Mouse (Mus musculus): ENCODE results near the gene Psmd12. TPM values are rescaled to one million over a fixed set of nuclear protein-coding genes. Genes with fewer than 3 reads are reported as not detected.
"Not testable (repeated sequence)": the region's sequence is repeated elsewhere in the genome, so short reads cannot be mapped to it uniquely, and the experiment has no call there.

The Psmd12 gene
- polyA plus RNA-seq, 1 experiment from 2014 or later, result 154 TPM

DNA sequence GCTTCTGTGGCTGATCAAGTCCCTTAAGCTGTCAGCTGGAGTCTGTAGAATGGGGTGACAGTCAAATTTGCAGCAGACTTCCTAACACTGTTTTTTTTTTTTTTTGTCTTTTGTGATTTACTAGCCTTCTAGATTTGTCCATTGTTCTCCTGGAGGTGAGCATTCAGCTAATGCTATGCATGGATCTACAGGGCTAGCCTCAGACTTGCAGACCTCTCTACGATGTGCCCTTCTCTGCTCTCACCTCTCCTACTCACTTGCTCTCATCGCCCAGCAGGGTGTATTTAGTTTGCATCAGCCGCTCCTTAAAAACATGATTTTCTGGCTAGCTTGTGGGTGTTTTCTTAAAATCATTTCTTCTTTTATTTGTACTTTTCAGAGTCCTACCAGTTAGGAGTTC, 5.1 kb downstream of the Psmd12 start:
- no peak overlapping the region for H3K4me2 ChIP-seq (ENCODE audit: low read depth, low read length)
- no peak overlapping the region for H3K27ac ChIP-seq (ENCODE audit: low read length)
- no peak overlapping the region for H3K9ac ChIP-seq (ENCODE audit: low read depth, low read length)
- H3K4me3 ChIP-seq (ENCODE audit: low read length), result no peak overlapping the region
- H3K9me3 ChIP-seq (ENCODE audit: control insufficient read depth, low read length), result no peaks in the 10 kb centered on the region
- peaks cover 18% of the 10 kb centered on the region for H3K4me1 ChIP-seq (ENCODE audit: control insufficient read depth, insufficient read depth, low read length)
- no peaks in the 10 kb centered on the region for H3K27me3 ChIP-seq (replicated peaks; ENCODE audit: control insufficient read depth, insufficient read depth, low read length)
- ATAC-seq, result no peak
- H3K36me3 ChIP-seq (ENCODE audit: control insufficient read depth, insufficient read depth, low read length), result 0 out of 2 replicates have a peak, but pooled peaks cover 4% of the 10 kb centered on the region
- 92% methylated on average over 3 of the region's 3 CpGs for WGBS

DNA sequence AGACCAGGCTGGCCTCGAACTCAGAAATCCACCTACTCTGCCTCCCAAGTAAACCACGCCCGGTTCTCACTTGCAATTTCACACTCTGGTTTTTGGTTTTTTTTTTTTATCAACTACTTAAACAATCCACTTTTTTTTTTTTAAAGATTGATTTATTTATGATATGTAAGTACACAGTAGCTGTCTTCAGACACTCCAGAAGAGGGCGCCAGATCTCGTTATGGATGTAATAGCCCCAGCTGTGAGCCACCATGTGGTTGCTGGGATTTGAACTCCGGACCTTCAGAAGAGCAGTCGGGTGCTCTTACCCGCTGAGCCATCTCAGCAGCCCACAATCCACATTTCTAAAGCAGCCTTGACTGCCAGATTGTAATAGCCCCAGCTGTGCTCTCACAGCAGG, 23.5 kb downstream of the Psmd12 start:
- Histone ChIP-seq H3K4me3 (ENCODE audit: low read length) (no peak overlapping the region), H3K27ac (ENCODE audit: low read length) (no peak overlapping the region), H3K4me2 (ENCODE audit: low read depth, low read length) (no peak overlapping the region), H3K4me1 (ENCODE audit: control insufficient read depth, insufficient read depth, low read length) (no peaks in the 10 kb centered on the region), H3K27me3 (replicated peaks; ENCODE audit: control insufficient read depth, insufficient read depth, low read length) (no peaks in the 10 kb centered on the region), H3K9ac (ENCODE audit: low read depth, low read length) (no peak overlapping the region), H3K9me3 (ENCODE audit: control insufficient read depth, low read length) (no peaks in the 10 kb centered on the region), H3K36me3 (ENCODE audit: control insufficient read depth, insufficient read depth, low read length) (peaks cover 3% of the 10 kb centered on the region; the same call in 1 of the 2 replicates)
- no peak for ATAC-seq
- WGBS, result 83% methylated on average over 8 of the region's 8 CpGs

DNA sequence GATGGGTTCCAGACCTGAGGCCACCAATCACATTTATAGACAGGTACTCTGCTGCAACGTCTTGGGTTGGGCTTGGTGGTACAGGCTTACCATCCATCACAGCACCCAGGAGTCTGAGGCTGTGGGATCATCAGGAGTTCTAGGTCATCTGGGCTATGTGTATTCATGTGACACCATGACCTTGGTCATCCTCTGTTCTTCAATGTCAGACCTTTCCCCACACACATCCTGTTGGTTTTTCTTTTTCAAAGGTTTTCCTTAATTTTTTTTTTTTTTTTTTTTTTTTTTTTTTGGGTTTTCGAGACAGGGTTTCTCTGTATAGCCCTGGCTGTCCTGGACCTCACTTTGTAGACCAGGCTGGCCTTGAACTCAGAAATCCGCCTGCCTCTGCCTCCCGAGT, 25.1 kb downstream of the Psmd12 start:
- H3K9ac ChIP-seq (ENCODE audit: low read depth, low read length); H3K27me3 ChIP-seq (replicated peaks; ENCODE audit: control insufficient read depth, insufficient read depth, low read length); H3K4me2 ChIP-seq (ENCODE audit: low read depth, low read length); H3K9me3 ChIP-seq (ENCODE audit: control insufficient read depth, low read length); H3K36me3 ChIP-seq (ENCODE audit: control insufficient read depth, insufficient read depth, low read length); H3K4me1 ChIP-seq (ENCODE audit: control insufficient read depth, insufficient read depth, low read length); ATAC-seq; H3K4me3 ChIP-seq (ENCODE audit: low read length); H3K27ac ChIP-seq (ENCODE audit: low read length): not testable (repeated sequence)
- WGBS, result 95% methylated on average over 3 of the region's 4 CpGs

DNA sequence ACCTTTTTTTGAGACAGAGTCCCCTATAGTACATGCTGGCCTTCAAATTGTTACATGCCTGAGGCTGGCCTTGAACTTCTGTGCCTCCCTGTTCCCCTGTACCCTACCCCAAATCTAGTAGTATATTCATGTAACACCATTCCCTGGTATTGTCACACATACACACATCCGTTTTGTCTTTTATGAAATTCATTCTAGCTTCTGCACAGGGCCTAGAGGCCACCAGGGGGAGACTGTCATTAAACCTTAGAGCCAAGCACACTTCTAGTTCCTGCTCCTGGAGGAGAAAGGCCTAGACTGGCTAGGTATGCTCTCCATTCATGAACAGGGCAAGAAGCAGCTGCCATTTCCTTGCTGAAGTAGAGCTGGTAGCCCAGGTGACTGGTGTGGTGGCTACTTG, 27.0 kb downstream of the Psmd12 start:
- 66% methylated on average over 1 of the region's 1 CpGs for WGBS
- Histone ChIP-seq H3K9ac (ENCODE audit: low read depth, low read length) (no peak overlapping the region), H3K27me3 (replicated peaks; ENCODE audit: control insufficient read depth, insufficient read depth, low read length) (no peaks in the 10 kb centered on the region), H3K27ac (ENCODE audit: low read length) (no peak overlapping the region), H3K36me3 (ENCODE audit: control insufficient read depth, insufficient read depth, low read length) (no peaks in the 10 kb centered on the region), H3K9me3 (ENCODE audit: control insufficient read depth, low read length) (no peaks in the 10 kb centered on the region), H3K4me3 (ENCODE audit: low read length) (no peak overlapping the region), H3K4me2 (ENCODE audit: low read depth, low read length) (no peak overlapping the region), H3K4me1 (ENCODE audit: control insufficient read depth, insufficient read depth, low read length) (peaks cover 10% of the 10 kb centered on the region)
- no peak for ATAC-seq

DNA sequence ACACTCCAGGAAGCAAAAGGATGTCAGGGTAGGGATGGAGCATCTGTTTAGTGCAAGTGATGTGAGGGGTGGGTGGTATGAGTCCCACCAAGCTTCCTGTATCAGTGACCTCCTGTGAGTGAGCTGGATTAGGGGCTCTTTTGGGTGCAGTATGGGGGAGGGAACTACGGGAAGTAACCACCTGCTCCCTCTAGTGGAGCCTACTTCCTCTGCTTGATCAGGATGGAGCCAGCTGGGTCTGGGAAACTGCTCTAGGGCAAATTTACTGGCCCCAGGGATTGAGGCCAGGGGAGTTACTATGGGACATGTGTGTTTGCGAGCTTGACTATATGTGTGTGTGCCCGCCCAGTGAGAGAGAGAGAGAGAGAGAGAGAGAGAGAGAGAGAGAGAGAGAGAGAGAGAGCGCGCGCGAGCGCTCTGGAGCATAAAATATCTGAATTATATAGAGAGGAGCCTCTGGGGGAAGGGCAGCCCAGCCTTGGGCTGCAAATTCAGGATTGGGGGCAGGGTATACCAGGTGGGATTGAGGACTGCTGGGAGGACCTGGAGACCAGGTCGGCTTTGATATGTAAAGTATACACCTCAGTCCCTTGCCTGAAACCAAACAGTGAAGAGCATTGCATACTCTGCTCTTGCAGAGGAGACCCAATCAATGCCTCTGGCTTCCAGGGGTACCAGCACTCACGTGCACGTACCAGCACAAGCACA, 30.5 kb downstream of the Psmd12 start:
- Histone ChIP-seq H3K4me3 (ENCODE audit: low read length) (no peak overlapping the region), H3K4me1 (ENCODE audit: control insufficient read depth, insufficient read depth, low read length) (peaks cover 11% of the 10 kb centered on the region), H3K36me3 (ENCODE audit: control insufficient read depth, insufficient read depth, low read length) (no peaks in the 10 kb centered on the region), H3K4me2 (ENCODE audit: low read depth, low read length) (no peak overlapping the region), H3K9ac (ENCODE audit: low read depth, low read length) (no peak overlapping the region), H3K9me3 (ENCODE audit: control insufficient read depth, low read length) (no peaks in the 10 kb centered on the region), H3K27me3 (replicated peaks; ENCODE audit: control insufficient read depth, insufficient read depth, low read length) (no peaks in the 10 kb centered on the region), H3K27ac (ENCODE audit: low read length) (no peak overlapping the region)
- 23% methylated on average over 11 of the region's 11 CpGs for WGBS
- ATAC-seq, result no peak

DNA sequence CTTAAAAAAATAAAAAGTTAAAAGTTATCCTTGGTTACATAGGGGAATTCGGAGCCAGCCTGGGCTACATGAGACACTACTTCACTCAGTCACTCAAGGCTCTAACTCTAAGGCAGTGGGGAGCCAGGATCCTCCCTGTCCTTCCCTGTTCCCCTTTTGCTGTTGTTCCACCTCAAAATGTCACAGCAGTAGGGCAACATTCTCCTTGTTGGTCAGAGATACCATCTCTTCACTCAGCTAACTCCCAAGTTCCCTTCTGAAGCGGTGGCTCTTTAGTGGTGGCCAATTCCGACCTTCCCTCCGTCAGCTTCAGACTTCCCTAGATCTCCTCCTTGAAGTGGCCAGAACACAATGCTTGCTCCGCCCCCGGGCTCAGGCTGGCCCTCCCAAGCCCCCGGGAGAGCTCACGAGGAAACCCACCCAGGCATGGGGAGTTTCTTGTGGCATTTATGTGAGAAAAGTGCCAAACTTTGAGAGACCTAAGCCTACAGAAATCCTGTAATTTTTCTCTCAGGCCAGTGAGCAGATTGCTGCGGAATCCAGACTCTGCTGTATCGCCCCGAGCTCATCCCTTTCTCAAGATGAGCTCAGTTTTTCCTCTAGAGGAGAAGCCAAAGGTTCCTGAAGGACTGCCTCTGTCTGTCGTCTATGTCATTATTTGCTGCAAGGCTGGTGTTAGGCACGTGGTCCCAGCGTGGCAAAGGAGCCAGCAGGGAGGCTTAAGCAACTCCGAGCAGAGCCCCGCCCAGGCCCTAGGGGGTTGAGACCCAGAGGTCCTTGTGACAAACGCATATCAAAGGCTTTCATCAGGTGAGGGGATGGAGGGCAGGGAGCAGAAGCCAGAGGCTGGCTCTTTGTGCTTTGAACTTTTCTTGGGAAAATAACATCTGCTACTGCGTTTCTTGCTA, 31.3 kb downstream of the Psmd12 start:
- Histone ChIP-seq H3K4me1 (ENCODE audit: control insufficient read depth, insufficient read depth, low read length) (peaks cover 11% of the 10 kb centered on the region), H3K27me3 (replicated peaks; ENCODE audit: control insufficient read depth, insufficient read depth, low read length) (no peaks in the 10 kb centered on the region), H3K27ac (ENCODE audit: low read length) (no peak overlapping the region), H3K36me3 (ENCODE audit: control insufficient read depth, insufficient read depth, low read length) (no peaks in the 10 kb centered on the region), H3K9ac (ENCODE audit: low read depth, low read length) (peak overlapping the region; percentile 44; the same call in 1 of the 2 replicates), H3K4me3 (ENCODE audit: low read length) (peak overlapping the region; percentile 11), H3K9me3 (ENCODE audit: control insufficient read depth, low read length) (no peaks in the 10 kb centered on the region), H3K4me2 (ENCODE audit: low read depth, low read length) (peak overlapping the region; percentile 49)
- WGBS, result 6% methylated on average over 18 of the region's 18 CpGs
- peak; percentile 74 for ATAC-seq

DNA sequence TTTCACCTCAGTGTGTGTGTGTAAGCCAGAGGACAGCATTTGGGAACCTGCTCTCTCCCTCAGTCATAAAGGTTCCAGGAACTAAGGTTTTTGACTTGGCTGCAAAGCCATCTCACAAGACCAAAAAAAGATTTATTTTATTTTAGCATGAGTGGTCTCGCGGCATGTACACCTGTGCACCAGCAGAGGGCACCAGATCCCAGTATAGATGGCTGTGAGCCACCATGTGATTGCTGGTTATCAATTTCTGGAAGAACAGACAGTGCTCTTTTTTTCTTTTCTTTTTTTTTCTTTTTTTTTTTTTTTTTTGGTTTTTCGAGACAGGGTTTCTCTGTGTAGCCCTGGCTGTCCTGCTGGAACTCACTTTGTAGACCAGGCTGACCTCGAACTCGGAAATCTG, 32.7 kb downstream of the Psmd12 start:
- not testable (repeated sequence) for H3K4me2 ChIP-seq (ENCODE audit: low read depth, low read length); H3K9me3 ChIP-seq (ENCODE audit: control insufficient read depth, low read length); H3K27ac ChIP-seq (ENCODE audit: low read length); H3K36me3 ChIP-seq (ENCODE audit: control insufficient read depth, insufficient read depth, low read length); ATAC-seq; H3K27me3 ChIP-seq (replicated peaks; ENCODE audit: control insufficient read depth, insufficient read depth, low read length); H3K9ac ChIP-seq (ENCODE audit: low read depth, low read length); H3K4me3 ChIP-seq (ENCODE audit: low read length)
- 51% methylated on average over 5 of the region's 5 CpGs for WGBS
- H3K4me1 ChIP-seq (ENCODE audit: control insufficient read depth, insufficient read depth, low read length), result peaks cover 11% of the 10 kb centered on the region

DNA sequence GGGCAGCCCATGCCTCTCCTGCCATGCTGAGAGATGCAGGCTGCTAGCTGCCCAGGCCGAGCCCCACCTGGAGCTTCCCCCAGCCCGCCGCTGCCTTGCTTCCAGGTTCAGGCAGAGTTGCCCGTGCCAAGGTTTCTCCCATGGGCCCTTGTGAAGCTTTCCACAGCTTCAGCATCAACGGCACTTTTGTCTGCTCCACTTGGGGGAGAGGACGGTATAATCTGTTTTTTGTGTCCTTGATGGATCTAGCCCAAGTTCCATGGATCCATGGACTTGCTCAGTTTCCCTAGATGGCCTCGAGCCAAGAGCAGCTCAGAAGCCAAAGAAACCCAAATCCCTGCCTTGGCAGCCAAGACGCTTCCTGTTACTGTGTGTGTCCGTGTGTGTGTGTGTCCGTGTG, 33.8 kb downstream of the Psmd12 start:
- Histone ChIP-seq H3K9me3 (ENCODE audit: control insufficient read depth, low read length) (no peaks in the 10 kb centered on the region), H3K9ac (ENCODE audit: low read depth, low read length) (no peak overlapping the region), H3K4me2 (ENCODE audit: low read depth, low read length) (no peak overlapping the region), H3K4me3 (ENCODE audit: low read length) (no peak overlapping the region), H3K4me1 (ENCODE audit: control insufficient read depth, insufficient read depth, low read length) (peaks cover 11% of the 10 kb centered on the region), H3K27ac (ENCODE audit: low read length) (no peak overlapping the region), H3K27me3 (replicated peaks; ENCODE audit: control insufficient read depth, insufficient read depth, low read length) (no peaks in the 10 kb centered on the region), H3K36me3 (ENCODE audit: control insufficient read depth, insufficient read depth, low read length) (no peaks in the 10 kb centered on the region)
- ATAC-seq, result no peak
- 61% methylated on average over 10 of the region's 10 CpGs for WGBS

DNA sequence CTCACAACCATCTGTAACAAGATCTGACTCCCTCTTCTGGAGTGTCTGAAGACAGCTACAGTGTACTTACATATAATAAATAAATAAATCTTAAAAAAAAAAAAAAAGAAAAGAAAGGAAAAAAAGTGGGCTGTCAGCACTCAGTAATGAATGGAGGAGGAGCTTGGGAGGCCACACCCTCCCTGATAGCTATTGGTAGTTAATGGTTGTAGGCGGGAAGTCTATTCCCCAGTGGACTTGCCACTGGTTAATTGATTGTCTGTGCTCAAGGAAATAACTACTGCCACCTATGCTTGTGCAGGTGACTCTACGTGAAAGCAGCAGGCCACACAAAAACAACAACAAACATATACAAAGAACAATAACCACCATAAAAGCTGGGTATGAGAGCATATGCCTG, 37.1 kb downstream of the Psmd12 start:
- ATAC-seq, result no peak
- H3K27ac ChIP-seq (ENCODE audit: low read length), result no peak overlapping the region
- H3K4me3 ChIP-seq (ENCODE audit: low read length), result no peak overlapping the region
- H3K9ac ChIP-seq (ENCODE audit: low read depth, low read length), result no peak overlapping the region
- H3K4me2 ChIP-seq (ENCODE audit: low read depth, low read length), result no peak overlapping the region
- no peaks in the 10 kb centered on the region for H3K27me3 ChIP-seq (replicated peaks; ENCODE audit: control insufficient read depth, insufficient read depth, low read length)
- H3K36me3 ChIP-seq (ENCODE audit: control insufficient read depth, insufficient read depth, low read length), result no peaks in the 10 kb centered on the region
- 92% methylated on average over 2 of the region's 2 CpGs for WGBS
- 0 out of 2 replicates have a peak, but pooled peaks cover 3% of the 10 kb centered on the region for H3K4me1 ChIP-seq (ENCODE audit: control insufficient read depth, insufficient read depth, low read length)
- no peaks in the 10 kb centered on the region for H3K9me3 ChIP-seq (ENCODE audit: control insufficient read depth, low read length)

Measured in intestine, embryonic 16.5 days (tissue).